Mouse (Mus musculus) forebrain, embryonic 10.5 days (tissue): ENCODE results near the gene Actr2. TPM values are rescaled to one million over a fixed set of nuclear protein-coding genes. Genes with fewer than 3 reads are reported as not detected.
"Not testable (repeated sequence)": the region's sequence is repeated elsewhere in the genome, so short reads cannot be mapped to it uniquely, and the experiment has no call there.

ENCODE experiments used
- DNase-seq: peaks from one replicate; pipeline ENCODE4 v3.0.0-alpha.2; 2017; ENCODE audit warnings: low spot score; ENCODE audit errors: extremely low spot score
- H3K27ac ChIP-seq: fragments of 300-500 bp; sonication (generic); 2 replicates; pipeline ENCODE4 v1.5.1; 2016; ENCODE audit warnings: mild to moderate bottlenecking
- H3K27me3 ChIP-seq: fragments of 300-500 bp; sonication (generic); 2 replicates; pipeline ENCODE4 v1.6.1; 2016; ENCODE audit warnings: mild to moderate bottlenecking; ENCODE audit not compliant: poor library complexity, severe bottlenecking
- H3K36me3 ChIP-seq: fragments of 300-500 bp; sonication (generic); replicated peaks from 2 replicates; pipeline ENCODE4 v1.6.1; 2016; ENCODE audit warnings: mild to moderate bottlenecking, moderate library complexity
- H3K4me1 ChIP-seq: fragments of 300-500 bp; sonication (generic); 2 replicates; pipeline ENCODE4 v1.6.1; 2016
- H3K4me3 ChIP-seq: fragments of 300-500 bp; sonication (generic); 2 replicates; pipeline ENCODE4 v1.5.1; 2016; ENCODE audit warnings: mild to moderate bottlenecking, moderate library complexity
- H3K9me3 ChIP-seq: fragments of 300-500 bp; sonication (generic); 2 replicates; pipeline ENCODE4 v1.6.1; 2016; ENCODE audit warnings: mild to moderate bottlenecking, moderate library complexity
- WGBS: fragments of 180-500 bp; shearing (Covaris S2); methylation state at CpG from one replicate; pipeline ENCODE4 v1.1.7; 2016; 5-methylcytosine and 5-hydroxymethylcytosine counted together
- polyA plus RNA-seq: library from polyadenylated mRNA; unstranded; fragments of >200 nt; fragmentation: Nextera tagmentation; extraction: Ambion mirVana; gene quantifications from 2 replicates; pipeline ENCODE4 v1.2.1, GENCODE M21; 2016

Actr2 gene
- polyA plus RNA-seq, 1 experiment from 2014 or later, result 115 TPM

DNA sequence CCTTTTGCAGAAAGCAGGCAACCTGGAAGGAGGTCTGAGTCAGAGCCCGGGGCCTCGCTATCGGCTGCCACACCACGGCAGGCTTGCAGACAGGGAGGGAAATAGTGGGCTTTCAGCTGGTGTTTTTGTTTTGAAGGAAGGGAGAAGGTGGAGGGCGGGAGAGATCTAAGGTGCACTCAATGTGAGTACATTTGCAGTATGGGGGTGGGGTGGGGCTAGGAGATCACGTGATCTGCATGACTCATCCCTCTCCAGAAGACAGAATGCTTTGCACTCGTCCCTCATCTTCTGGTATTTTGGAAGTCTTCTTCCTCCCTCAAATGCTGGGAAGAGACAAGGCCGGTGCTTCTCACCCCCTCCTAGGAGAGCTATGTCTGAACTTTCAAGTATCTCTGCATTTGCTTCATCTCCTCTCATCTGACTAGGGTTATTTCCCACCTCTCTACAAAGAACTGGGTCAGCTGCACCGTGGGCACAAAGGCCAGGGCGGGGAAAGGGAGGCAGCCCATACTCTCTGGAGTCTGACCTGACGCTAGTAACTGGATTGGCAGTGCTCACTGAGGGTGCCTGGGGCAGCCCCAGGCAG, 77.3 kb downstream of the Actr2 start:
- Histone ChIP-seq H3K4me3 (no peak overlapping the region), H3K4me1 (peaks cover 23% of the 10 kb centered on the region), H3K27ac (0 out of 2 replicates have a peak overlapping the region, but pooled peaks have one; percentile 11), H3K36me3 (no peaks in the 10 kb centered on the region), H3K27me3 (no peaks in the 10 kb centered on the region), H3K9me3 (no peaks in the 10 kb centered on the region)
- no peak for DNase-seq
- 66% methylated on average over 11 of the region's 11 CpGs for WGBS

DNA sequence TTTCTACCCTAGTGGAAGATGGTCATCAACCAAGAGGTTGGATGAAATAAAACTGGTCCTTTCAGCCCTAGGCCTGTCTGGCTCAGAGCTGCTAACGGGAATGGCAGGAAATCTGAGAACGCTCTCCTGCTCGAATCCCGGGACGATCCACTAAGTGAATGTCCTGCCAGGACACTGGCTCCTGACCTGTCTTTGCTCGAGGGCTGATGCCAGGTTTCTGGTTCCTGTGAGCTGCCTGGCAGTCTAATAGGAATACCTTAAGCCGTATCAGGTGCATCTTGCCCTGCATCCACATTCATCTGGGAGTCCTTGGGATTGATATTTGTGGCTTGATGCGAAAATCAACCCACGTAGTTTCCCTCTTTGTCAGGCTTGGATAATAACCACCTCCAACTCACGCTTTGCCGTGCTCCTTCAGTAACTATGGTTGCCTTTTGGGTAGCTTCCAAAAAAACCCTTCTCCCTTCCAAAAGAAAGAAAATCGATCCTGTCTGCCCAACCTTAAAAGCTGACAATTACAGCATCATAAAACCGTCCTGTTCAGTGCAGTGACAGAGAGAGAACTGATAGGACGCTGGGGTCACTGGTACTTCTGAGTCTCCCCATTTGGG, 78.3 kb downstream of the Actr2 start:
- no peaks in the 10 kb centered on the region for H3K36me3 ChIP-seq
- H3K27me3 ChIP-seq, result no peaks in the 10 kb centered on the region
- H3K4me3 ChIP-seq, result no peak overlapping the region
- WGBS, result 80% methylated on average over 14 of the region's 14 CpGs
- H3K4me1 ChIP-seq, result peaks cover 20% of the 10 kb centered on the region
- no peak overlapping the region for H3K27ac ChIP-seq
- no peaks in the 10 kb centered on the region for H3K9me3 ChIP-seq
- DNase-seq, result no peak

DNA sequence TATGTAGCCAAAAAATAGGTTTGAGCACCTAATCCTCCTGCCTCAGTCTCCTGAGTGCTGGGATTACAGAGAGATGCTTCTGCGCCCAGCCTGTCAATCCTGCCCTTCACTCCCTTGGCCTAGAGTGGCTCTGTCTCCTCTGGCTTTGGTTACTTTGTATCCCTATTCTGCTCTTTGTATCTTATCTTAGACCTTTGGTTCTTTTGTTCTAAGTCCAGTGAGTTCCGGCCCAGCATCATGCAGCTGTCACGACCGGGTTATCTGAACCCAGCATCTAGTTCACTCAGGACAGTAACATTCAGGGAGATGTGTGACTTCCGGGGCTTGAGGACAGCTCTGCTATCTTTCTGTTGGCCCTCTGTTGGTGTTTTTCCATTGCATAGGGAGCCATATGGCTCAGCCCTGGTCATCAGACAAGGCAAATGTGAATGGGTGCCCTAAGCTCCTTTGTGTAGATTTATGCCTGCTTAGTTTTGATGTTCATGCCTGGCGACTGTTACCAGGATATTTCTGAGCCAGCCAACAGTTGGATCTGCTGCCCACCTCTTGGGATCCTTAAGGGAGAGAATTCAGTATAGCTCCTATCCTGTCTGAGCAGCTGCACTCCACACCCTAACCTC, 79.1 kb downstream of the Actr2 start:
- Histone ChIP-seq H3K9me3 (no peaks in the 10 kb centered on the region), H3K4me1 (peaks cover 13% of the 10 kb centered on the region)
- 79% methylated on average over 6 of the region's 6 CpGs for WGBS

DNA sequence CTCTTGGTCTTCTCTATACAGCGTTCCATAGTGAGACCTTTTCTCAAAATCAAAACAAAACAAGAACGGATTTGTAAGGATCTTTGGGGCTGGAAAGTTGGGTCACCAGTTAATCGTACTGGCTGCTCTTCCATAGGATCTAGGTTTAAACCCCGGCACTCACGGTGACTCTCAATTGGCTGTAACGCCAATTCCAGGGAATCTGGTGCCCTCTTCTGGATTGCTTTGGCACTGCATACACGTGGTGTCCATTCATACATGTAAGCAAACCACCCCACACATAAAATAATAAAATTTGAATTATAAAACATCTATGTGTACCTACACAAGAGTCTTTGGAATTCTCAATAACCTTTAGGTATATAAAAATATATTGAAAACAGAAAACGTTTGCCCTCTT, 81.2 kb downstream of the Actr2 start:
- no peaks in the 10 kb centered on the region for H3K9me3 ChIP-seq

More for the DNA sequence above, 79.1 kb downstream of the Actr2 start:
- H3K27ac ChIP-seq, result no peak overlapping the region
- no peaks in the 10 kb centered on the region for H3K27me3 ChIP-seq
- no peaks in the 10 kb centered on the region for H3K36me3 ChIP-seq
- H3K4me3 ChIP-seq, result no peak overlapping the region
- DNase-seq, result no peak

DNA sequence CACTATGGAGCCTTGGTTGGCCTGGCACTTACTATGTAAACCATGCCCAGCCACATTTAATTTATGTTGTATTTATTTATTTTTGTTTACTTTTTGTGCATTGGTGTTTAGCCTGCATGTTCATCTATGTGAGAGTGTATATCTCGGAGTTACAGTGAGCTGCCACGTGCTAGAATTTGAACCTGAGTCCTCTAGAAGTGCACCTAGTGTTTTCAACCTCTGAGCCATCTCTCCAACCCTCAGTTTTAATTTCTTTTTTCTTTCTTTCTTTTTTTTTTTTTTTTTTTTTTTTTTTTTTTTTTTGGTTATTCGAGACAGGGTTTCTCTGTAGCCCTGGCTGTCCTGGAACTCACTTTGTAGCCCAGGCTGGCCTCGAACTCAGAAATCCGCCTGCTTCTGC, 81.7 kb downstream of the Actr2 start:
- not testable (repeated sequence) for H3K4me1 ChIP-seq, H3K27ac ChIP-seq, H3K36me3 ChIP-seq, H3K4me3 ChIP-seq, H3K27me3 ChIP-seq, DNase-seq, H3K9me3 ChIP-seq
- WGBS, result 92% methylated on average over 5 of the region's 5 CpGs

More for the DNA sequence above, 81.2 kb downstream of the Actr2 start:
- Histone ChIP-seq H3K27ac (no peak overlapping the region), H3K27me3 (no peaks in the 10 kb centered on the region), H3K4me3 (no peak overlapping the region), H3K4me1 (peaks cover 9% of the 10 kb centered on the region), H3K36me3 (peaks cover 3% of the 10 kb centered on the region; the same call in 1 of the 2 replicates)
- peak; percentile 33 for DNase-seq
- 47% methylated on average over 8 of the region's 8 CpGs for WGBS

DNA sequence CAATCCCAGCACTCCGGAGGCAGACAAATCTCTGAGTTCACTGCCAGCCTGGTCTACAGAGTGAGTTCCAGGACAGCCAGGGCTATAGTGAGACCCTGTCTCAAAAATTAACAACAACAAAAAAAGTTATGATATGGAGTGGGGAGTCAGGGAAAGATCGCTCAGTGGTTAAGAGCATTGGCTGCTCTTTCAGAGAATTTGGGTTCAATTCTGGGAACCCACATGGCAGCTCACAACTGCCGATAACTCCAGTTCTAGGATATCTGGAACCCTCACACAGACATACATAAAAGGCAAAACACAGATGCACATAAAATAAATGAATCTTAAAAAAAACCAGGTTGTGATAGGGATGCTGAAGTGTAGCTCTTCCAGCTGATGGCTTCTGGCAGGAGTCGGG, 83.7 kb downstream of the Actr2 start:
- Histone ChIP-seq H3K36me3 (peaks cover 27% of the 10 kb centered on the region), H3K4me3 (no peak overlapping the region), H3K9me3 (no peaks in the 10 kb centered on the region), H3K27me3 (no peaks in the 10 kb centered on the region), H3K27ac (no peak overlapping the region), H3K4me1 (peaks cover 5% of the 10 kb centered on the region; the same call in 1 of the 2 replicates)
- 95% methylated on average over 4 of the region's 4 CpGs for WGBS
- no peak for DNase-seq

DNA sequence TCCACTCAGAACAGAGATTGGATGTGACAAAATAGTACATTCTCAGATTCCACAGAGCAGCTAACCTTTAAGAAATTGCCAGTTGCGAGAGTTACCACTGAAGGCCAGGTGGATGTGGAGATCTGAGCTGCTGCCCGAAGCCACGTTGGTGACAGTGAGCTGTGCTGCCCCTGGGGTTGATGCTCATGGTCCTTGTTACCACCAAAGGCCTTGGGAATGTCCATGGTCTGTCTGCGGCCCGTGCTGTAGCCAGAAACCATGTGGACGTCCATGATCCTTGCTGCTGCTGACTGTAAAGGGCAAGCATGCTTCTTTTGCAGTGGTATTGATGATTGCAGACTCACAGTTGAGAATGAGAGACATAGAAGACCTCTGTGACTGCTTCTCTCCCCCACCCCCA, 84.3 kb downstream of the Actr2 start:
- Histone ChIP-seq H3K4me1 (peaks cover 5% of the 10 kb centered on the region; the same call in 1 of the 2 replicates), H3K27ac (no peak overlapping the region), H3K36me3 (peaks cover 30% of the 10 kb centered on the region), H3K27me3 (no peaks in the 10 kb centered on the region), H3K4me3 (no peak overlapping the region), H3K9me3 (no peaks in the 10 kb centered on the region)
- 86% methylated on average over 6 of the region's 6 CpGs for WGBS
- DNase-seq, result no peak

DNA sequence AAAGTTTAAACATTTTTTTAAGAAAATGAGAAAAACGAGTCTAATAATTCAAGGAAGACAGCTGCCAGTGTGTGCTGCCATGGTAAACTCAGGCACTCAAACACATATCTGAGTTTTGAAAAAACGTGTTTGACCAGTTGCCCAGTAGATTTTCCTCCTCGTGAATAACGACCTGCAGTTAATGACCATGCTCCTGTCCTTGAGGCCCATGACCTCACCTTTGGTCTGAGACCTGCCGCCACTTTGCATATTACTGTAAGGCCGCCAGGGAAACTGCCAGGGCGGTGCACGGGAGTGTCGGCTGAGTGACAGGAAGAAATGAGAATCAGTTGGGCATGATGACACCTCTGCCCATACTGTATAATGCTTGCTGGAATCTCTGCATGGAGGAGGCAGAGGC, 85.0 kb downstream of the Actr2 start:
- 86% methylated on average over 9 of the region's 9 CpGs for WGBS

DNA sequence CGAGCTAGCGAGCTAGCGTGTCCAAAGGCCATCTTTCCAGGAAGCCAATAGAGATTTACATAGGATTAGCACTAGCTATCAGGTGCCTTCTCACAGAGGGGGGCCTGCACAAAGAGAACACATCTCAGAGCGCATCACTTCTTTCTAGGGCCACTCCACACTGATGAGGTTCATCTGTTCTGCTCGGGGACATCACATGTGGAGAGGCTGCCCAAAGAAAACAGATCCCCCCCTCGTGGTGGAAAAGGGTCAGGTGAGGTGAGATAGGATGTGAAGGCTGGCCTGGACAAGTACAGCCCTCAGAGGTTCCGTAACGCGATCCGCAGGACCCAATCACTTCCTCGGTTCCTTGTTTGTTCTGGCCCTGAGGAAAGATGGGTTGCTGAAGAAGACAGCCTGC, 86.8 kb downstream of the Actr2 start:
- H3K9me3 ChIP-seq, result peaks cover 8% of the 10 kb centered on the region
- H3K4me1 ChIP-seq, result peaks cover 5% of the 10 kb centered on the region; the same call in 1 of the 2 replicates
- DNase-seq, result peak; percentile 20
- 63% methylated on average over 11 of the region's 11 CpGs for WGBS
- H3K36me3 ChIP-seq, result peaks cover 54% of the 10 kb centered on the region
- no peak overlapping the region for H3K4me3 ChIP-seq
- H3K27me3 ChIP-seq, result no peaks in the 10 kb centered on the region
- H3K27ac ChIP-seq, result no peak overlapping the region

More for the DNA sequence above, 85.0 kb downstream of the Actr2 start:
- Histone ChIP-seq H3K9me3 (no peaks in the 10 kb centered on the region), H3K4me3 (no peak overlapping the region), H3K4me1 (peaks cover 5% of the 10 kb centered on the region; the same call in 1 of the 2 replicates), H3K36me3 (peaks cover 37% of the 10 kb centered on the region), H3K27me3 (no peaks in the 10 kb centered on the region), H3K27ac (no peak overlapping the region)
- no peak for DNase-seq

DNA sequence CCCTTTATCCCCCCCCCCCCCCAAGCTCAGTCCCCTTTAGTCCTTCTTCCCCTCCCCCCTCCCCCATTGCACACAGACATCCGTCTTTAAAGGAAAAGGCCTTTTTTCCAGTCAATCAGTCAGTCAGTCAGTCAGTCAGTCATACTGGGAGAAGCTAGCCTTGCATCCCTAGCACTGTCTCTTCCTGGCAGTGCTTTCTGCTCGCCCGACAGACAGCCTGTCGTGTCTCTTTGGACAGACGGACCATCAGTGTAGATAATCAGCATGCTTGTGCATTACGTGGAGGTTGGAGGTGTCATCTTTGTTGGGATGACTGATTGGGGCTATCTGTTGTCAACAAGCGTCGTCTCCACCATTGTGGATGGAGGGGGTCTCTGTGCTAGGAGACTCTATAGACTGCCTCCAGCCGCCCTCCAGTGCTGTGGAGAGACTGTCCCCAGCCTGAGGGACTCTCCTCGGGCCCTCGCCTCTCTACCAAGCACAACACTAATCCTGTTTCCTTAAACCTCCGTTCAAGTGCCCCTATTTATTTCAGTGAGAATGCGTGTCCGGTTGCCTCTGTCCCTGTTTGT, 89.7 kb downstream of the Actr2 start:
- Histone ChIP-seq H3K36me3 (peaks cover 83% of the 10 kb centered on the region), H3K27me3 (no peaks in the 10 kb centered on the region), H3K4me3 (no peak overlapping the region), H3K4me1 (peaks cover 5% of the 10 kb centered on the region; the same call in 1 of the 2 replicates), H3K9me3 (peaks cover 37% of the 10 kb centered on the region), H3K27ac (no peak overlapping the region)
- DNase-seq, result no peak
- 90% methylated on average over 14 of the region's 14 CpGs for WGBS

DNA sequence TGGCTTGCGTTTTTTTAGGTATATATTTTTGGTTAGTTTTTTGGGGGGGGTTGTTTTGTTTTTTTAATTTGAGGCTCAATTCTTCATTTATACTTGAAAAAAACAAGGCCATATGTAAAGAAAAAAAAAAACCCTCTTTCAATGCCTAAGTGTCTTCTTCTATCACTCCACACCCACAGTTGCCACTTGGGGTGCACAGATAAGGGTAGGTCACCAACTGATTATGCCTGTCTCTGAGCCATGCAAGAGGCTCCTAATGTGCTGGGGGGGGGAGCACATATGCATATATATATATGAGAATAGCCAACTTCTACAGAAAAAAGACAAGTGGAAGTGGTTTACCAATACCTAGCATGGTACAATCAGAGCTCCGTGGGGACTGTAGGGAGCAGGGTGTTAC, 90.3 kb downstream of the Actr2 start:
- Histone ChIP-seq H3K4me1 (peaks cover 5% of the 10 kb centered on the region; the same call in 1 of the 2 replicates), H3K9me3 (peaks cover 38% of the 10 kb centered on the region), H3K36me3 (peaks cover 88% of the 10 kb centered on the region), H3K4me3 (no peak overlapping the region), H3K27ac (no peak overlapping the region), H3K27me3 (no peaks in the 10 kb centered on the region)
- no peak for DNase-seq
- WGBS, result 89% methylated on average over 2 of the region's 2 CpGs

DNA sequence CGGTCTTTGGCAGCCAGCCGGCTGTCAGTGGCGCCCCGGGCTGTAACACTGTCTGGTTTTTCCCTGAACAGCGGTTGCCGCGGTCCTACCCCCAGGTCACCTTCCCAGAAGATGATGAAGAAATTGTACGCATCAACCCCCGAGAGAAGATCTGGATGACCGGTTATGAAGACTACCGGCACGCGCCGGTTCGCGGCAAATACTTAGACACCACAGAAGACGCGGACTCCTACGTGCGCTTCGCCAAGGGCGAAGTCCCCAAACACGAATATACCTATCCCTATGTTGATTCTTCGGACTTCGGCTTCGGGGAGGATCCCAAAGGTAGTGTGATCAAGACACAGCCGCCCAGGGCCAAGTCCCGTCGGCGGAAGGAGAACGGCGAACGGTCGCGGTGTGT, 92.0 kb downstream of the Actr2 start:
- Histone ChIP-seq H3K9me3 (peaks cover 38% of the 10 kb centered on the region), H3K27me3 (no peaks in the 10 kb centered on the region), H3K4me1 (peaks cover 1% of the 10 kb centered on the region; the same call in 1 of the 2 replicates), H3K36me3 (peaks cover 94% of the 10 kb centered on the region), H3K27ac (no peak overlapping the region), H3K4me3 (no peak overlapping the region)
- DNase-seq, result no peak
- WGBS, result 98% methylated on average over 35 of the region's 35 CpGs

DNA sequence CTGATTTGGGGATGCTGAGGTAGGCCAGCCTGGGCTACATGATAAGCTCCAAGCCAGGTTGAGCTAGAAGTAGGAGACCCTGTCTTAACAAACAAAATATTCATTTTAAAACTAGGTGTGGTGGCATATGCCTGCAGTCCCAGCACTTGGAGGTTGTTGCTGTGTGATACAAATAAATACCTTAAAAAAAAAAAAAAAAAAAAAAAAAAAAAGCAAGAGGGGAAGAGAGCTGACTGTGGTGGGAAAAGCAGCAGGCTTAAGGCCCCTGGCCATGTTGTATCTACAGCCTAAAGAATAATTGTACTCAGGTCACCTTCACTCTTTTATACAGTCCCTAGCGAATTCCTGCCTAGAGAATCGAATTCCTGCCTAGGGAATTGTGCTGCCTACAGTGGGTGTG, 93.8 kb downstream of the Actr2 start:
- DNase-seq, result no peak
- peaks cover 92% of the 10 kb centered on the region for H3K36me3 ChIP-seq
- no peak overlapping the region for H3K27ac ChIP-seq
- no peaks in the 10 kb centered on the region for H3K27me3 ChIP-seq
- WGBS, result 93% methylated on average over 2 of the region's 2 CpGs
- no peaks in the 10 kb centered on the region for H3K4me1 ChIP-seq
- H3K9me3 ChIP-seq, result peaks cover 38% of the 10 kb centered on the region
- H3K4me3 ChIP-seq, result no peak overlapping the region
